Mouse (Mus musculus) G1E (cell line): Measurements from ENCODE around the gene Pex14.

Experiments used
- CTCF ChIP-seq: IDR thresholded peaks from 2 replicates; pipeline ENCODE4 v1.5.1; 2012; ENCODE audit warnings: low read depth, low read length, inconsistent platforms, mixed read lengths
- GATA1 ChIP-seq: IDR thresholded peaks from 2 replicates; pipeline ENCODE4 v1.6.1; 2012; ENCODE audit warnings: borderline replicate concordance, low read length, inconsistent platforms, mixed read lengths
- GATA2 ChIP-seq: IDR thresholded peaks from 2 replicates; pipeline ENCODE4 v1.6.1; 2012; ENCODE audit warnings: low read depth, low read length, inconsistent platforms, borderline replicate concordance
- POLR2AphosphoS5 ChIP-seq: IDR thresholded peaks from 2 replicates; pipeline ENCODE4 v1.6.1; 2012; ENCODE audit warnings: low read depth, low read length, inconsistent platforms; ENCODE audit not compliant: insufficient replicate concordance
- TAL1 ChIP-seq: conservative IDR thresholded peaks from 2 replicates; pipeline ENCODE4 v1.6.1; 2012; ENCODE audit warnings: low read depth, low read length, inconsistent platforms, mixed read lengths

- TF ChIP-seq CTCF (no peak), GATA1 (no peak), TAL1 (no peak), GATA2 (no peak), POLR2AphosphoS5 (no peak)
Observed at GRCm38 (mm10) chr4:149064061-149064854, 35.4 kb downstream of the Pex14 start.
